Mouse (Mus musculus) megakaryocyte, embryonic 14.5 days (primary cell): ENCODE measurements around the gene Pdk1.

Source experiments
- FLI1 ChIP-seq: IDR thresholded peaks from 2 replicates; pipeline ENCODE4 v1.6.1; 2012; ENCODE audit warnings: low read length, inconsistent platforms, mixed read lengths
- GATA1 ChIP-seq: IDR thresholded peaks from 3 replicates; pipeline ENCODE4 v1.6.1; 2012; ENCODE audit warnings: mixed read lengths, low read length, inconsistent platforms, borderline replicate concordance

- TF ChIP-seq GATA1 (no peak), FLI1 (no peak)
These were observed 28.1 kb upstream of the Pdk1 start for GRCm38 (mm10) chr2:71844906-71845305.
